Mouse (Mus musculus) lung, postnatal 0 days (tissue): ENCODE measurements around the gene Atr.

ENCODE experiments used
- CTCF ChIP-seq: IDR thresholded peaks from 2 replicates; pipeline ENCODE4 v1.5.1; 2016; ENCODE audit warnings: antibody characterized with exemption, mild to moderate bottlenecking
- EP300 ChIP-seq: IDR thresholded peaks from 2 replicates; pipeline ENCODE4 v1.6.1; 2016; ENCODE audit warnings: antibody characterized with exemption, mild to moderate bottlenecking, control low read depth

GRCm38 (mm10) chr9:95992255-95992654 is 134.9 kb downstream of the Atr start:
- TF ChIP-seq EP300 (no peak), CTCF (no peak; the same call in 1 of the 2 replicates)
